Mouse (Mus musculus): ENCODE measurements around the gene Olfr536. TPM values are rescaled to one million over a fixed set of nuclear protein-coding genes. Genes with fewer than 3 reads are reported as not detected.

Gene Olfr536
- polyA plus RNA-seq (2017; shearing (Covaris generic)) = not detected

DNA sequence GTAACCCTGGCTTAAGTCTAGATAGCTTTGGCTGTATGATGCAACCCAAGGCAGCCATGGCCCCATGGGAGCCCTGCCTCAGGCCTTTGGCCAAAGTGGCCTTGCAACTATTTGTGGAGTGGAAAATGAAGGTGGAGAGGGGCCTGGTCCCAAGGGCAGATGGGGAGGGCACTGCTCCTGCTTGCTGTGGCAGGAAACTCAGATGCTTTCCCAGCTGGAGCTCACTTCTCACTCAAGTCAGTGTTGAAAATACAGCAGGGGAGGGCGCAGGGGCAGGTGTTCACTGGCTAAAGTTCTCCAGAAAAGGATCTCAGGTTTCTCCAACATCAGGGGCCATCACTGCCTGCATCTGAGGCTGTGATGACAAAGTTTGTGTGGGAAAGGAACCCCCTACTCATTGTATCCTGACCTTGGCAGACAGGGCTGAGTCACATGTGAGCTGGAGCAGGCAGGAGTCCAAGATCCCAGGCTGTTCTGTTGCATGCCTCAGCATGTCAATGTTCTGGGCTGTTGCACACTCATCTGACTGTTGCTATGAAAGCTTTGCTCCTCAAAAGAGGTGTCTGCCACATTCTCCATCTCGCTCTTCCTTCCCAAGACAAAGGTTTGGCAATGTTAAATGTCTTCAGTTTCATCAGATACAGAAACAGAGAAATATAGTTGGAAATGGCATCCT lies at the start of gene Olfr536:
Olfr536 (minus strand) TSS at position 51 of the 676 bp plus-strand sequence.

DNA sequence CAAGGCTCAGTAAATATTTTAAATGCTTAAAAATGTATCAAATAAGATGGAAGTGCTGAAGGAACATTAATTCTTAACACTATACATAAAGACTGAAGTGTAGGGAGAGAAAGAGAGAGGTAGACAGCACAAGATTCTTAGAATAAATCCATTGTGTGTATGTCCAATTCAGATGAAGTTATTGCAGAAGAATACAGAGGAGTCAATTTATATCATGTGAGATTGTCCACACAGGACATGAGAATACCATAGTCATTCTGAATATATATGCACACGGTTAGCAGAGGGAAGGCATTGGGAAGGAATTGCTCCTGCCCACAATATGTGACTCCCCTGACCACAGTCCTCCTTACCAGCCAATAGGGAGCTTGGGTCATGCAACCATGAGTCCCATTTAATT lies 23.3 kb downstream of the Olfr536 start, which contains the start of gene Olfr535:
Olfr535 (plus strand) TSS at position 301 of the 400 bp plus-strand sequence.

DNA sequence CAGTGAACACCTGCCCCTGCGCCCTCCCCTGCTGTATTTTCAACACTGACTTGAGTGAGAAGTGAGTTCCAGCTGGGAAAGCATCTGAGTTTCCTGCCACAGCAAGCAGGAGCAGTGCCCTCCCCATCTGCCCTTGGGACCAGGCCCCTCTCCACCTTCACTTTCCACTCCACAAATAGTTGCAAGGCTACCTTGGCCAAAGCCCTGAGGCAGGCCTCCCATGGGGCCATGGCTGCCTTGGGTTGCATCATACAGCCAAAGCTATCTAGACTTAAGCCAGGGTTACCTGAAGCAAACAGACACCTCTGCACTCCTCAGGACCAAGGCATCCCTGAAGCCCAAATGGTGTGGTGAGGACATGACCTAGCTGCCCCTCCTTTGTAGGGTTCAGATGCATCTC lies 44.1 kb downstream of the Olfr536 start, which contains the start of gene Olfr533:
Olfr533 (plus strand) TSS at position 301 of the 400 bp plus-strand sequence.

Other genes starting within 250 kb of the Olfr536 start
- gene Olfr525, start 186.5 kb downstream of the Olfr536 start, polyA plus RNA-seq (2017; shearing (Covaris generic)) = 0.06 TPM
- not detected for gene Olfr527, start 173.4 kb downstream of the Olfr536 start, polyA plus RNA-seq (2017; shearing (Covaris generic))
- 0.20 TPM for gene Olfr60, start 145.7 kb downstream of the Olfr536 start, polyA plus RNA-seq (2017; shearing (Covaris generic))
- 0.20 TPM for gene Olfr530, start 131.1 kb downstream of the Olfr536 start, polyA plus RNA-seq (2017; shearing (Covaris generic))
- not detected for gene Olfr531, start 104.5 kb downstream of the Olfr536 start, polyA plus RNA-seq (2017; shearing (Covaris generic))
- gene Olfr532, start 85.8 kb downstream of the Olfr536 start, polyA plus RNA-seq (2017; shearing (Covaris generic)) = not detected
- not detected for gene Olfr533, start 44.0 kb downstream of the Olfr536 start, polyA plus RNA-seq (2017; shearing (Covaris generic))
- not detected for gene Olfr535, start 23.2 kb downstream of the Olfr536 start, polyA plus RNA-seq (2017; shearing (Covaris generic))
- gene Olfr538, start 60.5 kb upstream of the Olfr536 start, polyA plus RNA-seq (2017; shearing (Covaris generic)) = not detected
- gene Olfr46, start 93.9 kb upstream of the Olfr536 start, polyA plus RNA-seq (2017; shearing (Covaris generic)) = not detected
- gene Olfr61, start 121.6 kb upstream of the Olfr536 start, polyA plus RNA-seq (2017; shearing (Covaris generic)) = not detected
- not detected for gene Olfr53, start 139.1 kb upstream of the Olfr536 start, polyA plus RNA-seq (2017; shearing (Covaris generic))
- 0.02 TPM for gene Olfr539, start 152.5 kb upstream of the Olfr536 start, polyA plus RNA-seq (2017; shearing (Covaris generic))
- not detected for gene Olfr45, start 174.6 kb upstream of the Olfr536 start, polyA plus RNA-seq (2017; shearing (Covaris generic))
- not detected for gene Olfr541, start 189.9 kb upstream of the Olfr536 start, polyA plus RNA-seq (2017; shearing (Covaris generic))